Mouse (Mus musculus) limb, embryonic 11.5 days (tissue): ENCODE data around the gene Prkcb. TPM values are rescaled to one million over a fixed set of nuclear protein-coding genes. Genes with fewer than 3 reads are reported as not detected.

ENCODE experiments used
- ATAC-seq: fragments of 200-750 bp; cut with Nextera tagmentation; 2 replicates; pipeline ENCODE4 v1.8.0; 2017; ENCODE audit warnings: low read depth; ENCODE audit not compliant: insufficient number of reproducible peaks, low FRiP score, low TSS enrichment
- DNase-seq: peaks from one replicate; pipeline ENCODE4 v3.0.0-alpha.2; 2015; ENCODE audit warnings: low spot score
- H3K27ac ChIP-seq: fragments of 300-500 bp; sonication (generic); replicated peaks from 2 replicates; pipeline ENCODE4 v1.5.1; 2014; ENCODE audit warnings: low read depth, mild to moderate bottlenecking, low read length
- H3K27me3 ChIP-seq: fragments of 300-500 bp; sonication (generic); 2 replicates; pipeline ENCODE4 v1.6.1; 2014; ENCODE audit warnings: mild to moderate bottlenecking, low read length, mixed read lengths; ENCODE audit not compliant: control insufficient read depth, insufficient read depth
- H3K36me3 ChIP-seq: fragments of 300-500 bp; sonication (generic); 2 replicates; pipeline ENCODE4 v1.6.1; 2014; ENCODE audit warnings: mild to moderate bottlenecking, low read length, moderate library complexity, mixed read lengths; ENCODE audit not compliant: control insufficient read depth, insufficient read depth
- H3K4me1 ChIP-seq: fragments of 300-500 bp; sonication (generic); 2 replicates; pipeline ENCODE4 v1.6.1; 2014; ENCODE audit warnings: low read length, mixed read lengths; ENCODE audit not compliant: control insufficient read depth, insufficient read depth
- H3K4me2 ChIP-seq: fragments of 300-500 bp; sonication (generic); 2 replicates; pipeline ENCODE4 v1.6.1; 2014; ENCODE audit warnings: low read depth, mild to moderate bottlenecking, moderate library complexity; ENCODE audit not compliant: severe bottlenecking
- H3K4me3 ChIP-seq: fragments of 300-500 bp; sonication (generic); 2 replicates; pipeline ENCODE4 v1.5.1; 2014; ENCODE audit warnings: low read depth, low read length
- H3K9ac ChIP-seq: fragments of 300-500 bp; sonication (generic); 2 replicates; pipeline ENCODE4 v1.6.1; 2014; ENCODE audit warnings: mild to moderate bottlenecking, low read length
- H3K9me3 ChIP-seq: fragments of 300-500 bp; sonication (generic); 2 replicates; pipeline ENCODE4 v1.6.1; 2016; ENCODE audit warnings: low read length; ENCODE audit not compliant: control insufficient read depth
- WGBS: fragments of 180-500 bp; shearing (Covaris S2); extraction: QIAGEN DNeasy Blood & Tissue Kit; methylation state at CpG from one replicate; pipeline ENCODE4 v1.1.7; 2014; 5-methylcytosine and 5-hydroxymethylcytosine counted together
- polyA plus RNA-seq: library from polyadenylated mRNA; unstranded; fragments of >200 nt; fragmentation: Nextera tagmentation; extraction: Ambion mirVana; gene quantifications from 2 replicates; pipeline ENCODE4 v1.2.1, GENCODE M21; 2014

Gene Prkcb
- polyA plus RNA-seq, 1 experiment from 2014 or later = 4.4 TPM

DNA sequence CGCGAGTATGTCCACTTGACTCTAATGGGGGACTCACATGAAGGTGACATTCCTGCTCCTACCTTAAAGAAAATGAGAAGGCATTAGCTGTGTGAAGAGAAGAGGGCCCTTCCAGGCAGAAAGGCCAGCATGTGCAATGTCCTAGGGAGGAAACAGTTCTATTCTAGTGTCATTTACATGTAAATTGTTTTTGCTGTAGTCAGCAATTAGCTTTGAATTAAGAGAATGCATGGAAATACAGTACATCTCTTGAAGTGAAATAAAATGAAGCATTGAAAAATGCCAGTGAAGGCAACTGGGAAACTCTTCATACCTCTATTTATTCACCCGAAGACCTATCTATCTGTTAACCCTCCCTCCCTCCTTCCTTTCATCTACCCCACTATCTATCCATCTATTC is 48.8 kb downstream of the Prkcb start:
- 81% methylated on average over 3 of the region's 3 CpGs for WGBS
- Histone ChIP-seq H3K4me1 (no peaks in the 10 kb centered on the region), H3K27me3 (no peaks in the 10 kb centered on the region), H3K9ac (no peak overlapping the region), H3K27ac (no peak overlapping the region), H3K36me3 (no peaks in the 10 kb centered on the region), H3K9me3 (no peaks in the 10 kb centered on the region), H3K4me2 (no peak overlapping the region), H3K4me3 (no peak overlapping the region)
- ATAC-seq = no peak
- DNase-seq = no peak

DNA sequence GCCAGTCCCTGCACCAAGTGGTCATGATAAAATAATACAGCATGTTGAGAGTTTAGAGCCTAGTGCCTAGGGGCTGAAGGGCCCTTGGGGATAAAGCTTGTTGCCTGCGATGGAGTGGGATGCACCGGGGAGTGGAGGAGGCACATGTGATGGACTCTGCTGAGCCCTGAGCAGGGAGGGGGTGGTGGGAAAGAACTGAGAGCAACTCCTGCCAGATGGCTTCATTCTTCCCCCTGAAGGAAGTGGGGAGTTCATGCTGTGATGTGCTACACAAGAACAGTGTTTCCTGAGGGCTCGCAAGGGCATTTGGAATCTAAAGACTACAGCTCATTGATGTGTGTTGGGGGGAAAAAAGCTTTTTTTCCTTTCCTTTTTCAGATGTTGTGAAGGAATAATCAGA is 49.5 kb downstream of the Prkcb start:
- DNase-seq = no peak
- ATAC-seq = no peak
- WGBS = 58% methylated on average over 3 of the region's 3 CpGs
- Histone ChIP-seq H3K9ac (no peak overlapping the region), H3K36me3 (no peaks in the 10 kb centered on the region), H3K9me3 (no peaks in the 10 kb centered on the region), H3K27me3 (no peaks in the 10 kb centered on the region), H3K4me3 (no peak overlapping the region), H3K4me2 (no peak overlapping the region), H3K27ac (no peak overlapping the region), H3K4me1 (no peaks in the 10 kb centered on the region)

DNA sequence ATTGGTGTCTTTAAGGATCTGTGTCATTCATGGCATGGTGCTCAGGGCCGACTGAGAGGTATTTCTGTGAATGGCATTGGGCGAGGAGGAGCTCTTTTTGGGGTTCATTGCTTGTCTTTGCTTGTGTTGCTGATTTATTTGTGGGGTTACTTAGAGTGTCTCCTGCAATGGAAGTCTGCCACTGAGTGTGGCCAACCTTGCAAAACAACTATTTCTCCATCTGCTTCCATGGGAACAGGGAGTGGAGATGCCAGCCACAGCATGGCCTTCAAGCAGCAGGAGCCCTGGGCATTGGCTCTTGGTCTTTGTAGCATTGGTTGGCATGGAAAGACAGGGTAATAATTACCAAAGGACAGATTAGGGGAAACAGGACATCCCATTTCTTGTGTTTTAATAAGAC is 50.9 kb downstream of the Prkcb start:
- H3K4me2 ChIP-seq = no peak overlapping the region
- ATAC-seq (no peak), DNase-seq (no peak)
- 0 out of 2 replicates have a peak, but pooled peaks cover 2% of the 10 kb centered on the region for H3K4me1 ChIP-seq
- no peak overlapping the region for H3K4me3 ChIP-seq
- no peaks in the 10 kb centered on the region for H3K9me3 ChIP-seq
- H3K36me3 ChIP-seq = no peaks in the 10 kb centered on the region
- H3K27me3 ChIP-seq = no peaks in the 10 kb centered on the region
- H3K27ac ChIP-seq = no peak overlapping the region
- no peak overlapping the region for H3K9ac ChIP-seq
- 78% methylated on average over 2 of the region's 2 CpGs for WGBS

DNA sequence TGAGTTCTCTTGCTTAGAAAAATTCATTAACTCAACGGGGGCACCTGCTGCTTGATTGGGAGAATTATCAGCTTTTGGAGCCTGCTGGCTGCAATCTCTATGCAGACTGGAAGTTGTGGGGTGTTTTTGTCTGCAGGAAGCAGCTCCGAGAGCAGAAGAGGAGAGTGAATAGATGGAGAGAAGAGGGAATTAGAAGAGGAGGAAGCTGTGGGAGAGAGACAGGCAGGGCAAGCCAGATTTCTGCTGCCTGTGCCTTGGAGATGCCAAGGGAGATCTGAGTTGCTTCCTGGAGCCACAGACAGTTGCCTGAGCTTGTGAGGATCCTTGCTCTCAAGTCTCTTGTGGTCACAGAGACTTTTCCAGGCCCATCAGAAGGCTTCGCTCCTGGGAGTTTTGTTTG is 53.3 kb downstream of the Prkcb start:
- H3K27me3 ChIP-seq = no peaks in the 10 kb centered on the region
- H3K27ac ChIP-seq = no peak overlapping the region
- WGBS = 77% methylated on average over 3 of the region's 3 CpGs
- no peak overlapping the region for H3K4me2 ChIP-seq
- no peak for DNase-seq
- ATAC-seq = no peak
- 0 out of 2 replicates have a peak, but pooled peaks cover 2% of the 10 kb centered on the region for H3K4me1 ChIP-seq
- no peak overlapping the region for H3K4me3 ChIP-seq
- no peaks in the 10 kb centered on the region for H3K9me3 ChIP-seq
- H3K36me3 ChIP-seq = no peaks in the 10 kb centered on the region
- no peak overlapping the region for H3K9ac ChIP-seq

DNA sequence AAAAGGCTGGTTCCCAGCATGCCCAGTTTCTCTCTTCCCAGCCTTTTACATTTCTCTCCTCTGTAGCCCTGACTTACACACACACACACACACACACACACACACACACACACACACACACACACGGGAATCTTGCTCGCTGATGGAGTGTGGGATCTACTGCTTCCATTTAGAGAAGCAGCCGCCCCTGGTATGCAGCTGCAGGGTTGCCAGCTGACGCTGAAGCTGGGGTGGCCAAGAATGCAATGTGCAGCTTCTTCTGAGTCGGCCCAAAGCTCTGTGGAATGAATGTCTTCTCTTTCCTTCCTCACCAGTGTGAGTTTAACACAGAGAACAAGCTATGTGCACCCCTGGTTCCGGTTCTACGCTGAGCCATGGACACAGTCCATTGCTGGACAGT is 56.1 kb downstream of the Prkcb start:
- Histone ChIP-seq H3K4me1 (0 out of 2 replicates have a peak, but pooled peaks cover 2% of the 10 kb centered on the region), H3K4me3 (no peak overlapping the region), H3K27me3 (no peaks in the 10 kb centered on the region), H3K9ac (no peak overlapping the region), H3K36me3 (no peaks in the 10 kb centered on the region), H3K27ac (no peak overlapping the region), H3K9me3 (no peaks in the 10 kb centered on the region), H3K4me2 (no peak overlapping the region)
- ATAC-seq = no peak
- no peak for DNase-seq
- WGBS = 72% methylated on average over 7 of the region's 7 CpGs

DNA sequence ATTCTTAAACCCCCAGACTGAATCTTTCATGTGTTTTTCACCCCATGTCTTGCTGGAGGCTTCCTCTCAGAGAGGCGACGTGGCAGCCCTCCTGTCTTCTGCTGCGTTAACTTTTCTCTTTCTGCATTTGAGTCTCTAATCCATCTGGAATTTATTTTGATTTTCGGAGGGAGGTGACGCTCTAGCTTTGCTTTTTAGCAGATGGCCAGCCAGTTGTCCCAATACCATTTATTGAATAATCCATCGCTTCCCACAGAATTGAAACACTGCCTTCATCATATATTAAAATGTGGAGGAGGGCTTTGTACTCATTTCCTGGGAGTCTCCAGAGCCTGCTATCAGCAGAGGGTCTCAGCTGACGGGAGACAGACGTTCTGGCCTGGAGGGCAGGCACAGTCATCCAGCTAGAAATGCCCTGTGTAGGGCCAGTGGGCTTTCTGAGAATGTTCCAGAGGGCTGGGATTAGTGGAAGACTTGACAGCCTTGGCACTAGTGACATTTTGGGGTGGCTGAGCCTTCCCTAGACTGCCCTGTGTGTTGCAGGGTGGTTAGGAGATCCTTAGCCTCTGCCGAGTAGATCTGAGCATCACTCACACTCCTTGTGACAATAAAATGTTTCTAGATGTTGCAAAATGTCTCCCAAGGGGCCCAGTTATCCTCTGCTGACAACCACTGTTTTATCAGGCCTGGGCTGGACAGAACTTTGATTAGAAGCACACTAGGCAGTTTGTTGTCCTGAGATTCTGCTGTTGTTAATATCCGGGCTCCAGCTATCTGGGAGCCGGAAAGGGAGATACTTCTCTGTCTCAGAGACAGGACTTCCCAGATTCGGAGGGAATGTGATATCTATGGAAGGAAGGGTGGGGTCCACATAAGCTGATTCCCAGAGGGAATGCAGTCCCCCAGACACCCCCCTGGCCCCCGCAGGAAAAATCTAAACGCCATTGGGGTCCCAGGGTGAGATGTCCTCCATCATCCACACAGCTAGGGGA is 58.0 kb downstream of the Prkcb start:
- Histone ChIP-seq H3K4me1 (0 out of 2 replicates have a peak, but pooled peaks cover 2% of the 10 kb centered on the region), H3K4me2 (no peak overlapping the region), H3K36me3 (no peaks in the 10 kb centered on the region), H3K27ac (no peak overlapping the region), H3K27me3 (peaks cover 2% of the 10 kb centered on the region; the same call in 1 of the 2 replicates), H3K9ac (no peak overlapping the region), H3K4me3 (no peak overlapping the region), H3K9me3 (no peaks in the 10 kb centered on the region)
- 61% methylated on average over 14 of the region's 14 CpGs for WGBS
- no peak for ATAC-seq
- DNase-seq = no peak

DNA sequence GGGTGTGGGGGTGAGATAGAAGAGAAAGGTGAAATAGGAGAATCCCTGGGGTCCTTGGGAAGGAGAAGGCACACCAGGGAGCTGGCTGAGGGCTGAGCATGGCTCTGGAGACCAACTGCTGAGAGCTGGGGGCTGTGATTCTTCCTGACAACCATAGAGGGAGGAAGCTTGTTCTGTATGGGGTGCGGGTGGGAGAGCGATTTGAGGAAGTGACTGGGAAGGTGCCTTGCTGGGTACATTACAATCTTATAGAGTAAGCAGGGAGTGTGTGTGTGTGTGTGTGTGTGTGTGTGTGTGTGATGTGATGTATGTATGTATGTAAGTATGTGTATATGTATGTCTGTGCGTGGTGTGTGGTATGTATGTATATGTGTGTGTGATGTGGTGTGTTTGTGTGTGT is 58.9 kb downstream of the Prkcb start:
- Histone ChIP-seq H3K4me1 (0 out of 2 replicates have a peak, but pooled peaks cover 2% of the 10 kb centered on the region), H3K27me3 (peaks cover 3% of the 10 kb centered on the region; the same call in 1 of the 2 replicates), H3K4me2 (no peak overlapping the region), H3K9me3 (no peaks in the 10 kb centered on the region), H3K36me3 (no peaks in the 10 kb centered on the region), H3K9ac (no peak overlapping the region), H3K27ac (no peak overlapping the region), H3K4me3 (no peak overlapping the region)
- ATAC-seq (no peak), DNase-seq (no peak)
- 93% methylated on average over 3 of the region's 3 CpGs for WGBS

DNA sequence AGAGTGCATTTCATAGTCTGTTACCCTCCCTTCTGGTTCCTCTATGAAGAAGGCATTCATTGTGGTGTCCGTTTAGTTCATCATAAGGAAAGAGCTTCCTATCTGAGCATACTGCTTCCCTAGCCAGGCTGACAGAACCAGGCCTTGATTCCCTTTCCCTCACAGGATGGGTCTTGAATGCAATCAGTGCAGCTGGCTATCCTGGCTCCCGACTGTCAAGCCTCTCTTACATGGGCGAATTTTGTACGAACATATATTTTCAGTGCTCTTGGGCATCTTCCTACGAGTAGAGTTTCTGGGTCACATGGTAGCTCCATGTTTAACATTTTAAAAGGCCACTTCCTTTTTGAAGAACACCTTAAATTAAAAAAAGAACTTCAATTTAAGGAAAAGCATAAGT is 61.4 kb downstream of the Prkcb start:
- no peaks in the 10 kb centered on the region for H3K36me3 ChIP-seq
- peaks cover 3% of the 10 kb centered on the region; the same call in 1 of the 2 replicates for H3K27me3 ChIP-seq
- ATAC-seq = no peak
- 0 out of 2 replicates have a peak, but pooled peaks cover 3% of the 10 kb centered on the region for H3K4me1 ChIP-seq
- no peaks in the 10 kb centered on the region for H3K9me3 ChIP-seq
- no peak overlapping the region for H3K9ac ChIP-seq
- no peak overlapping the region for H3K4me3 ChIP-seq
- WGBS = 83% methylated on average over 5 of the region's 5 CpGs
- DNase-seq = no peak
- H3K27ac ChIP-seq = no peak overlapping the region
- no peak overlapping the region for H3K4me2 ChIP-seq
